Mouse (Mus musculus) forebrain, embryonic 16.5 days (tissue): ENCODE measurements around the gene Dcaf4. TPM values are rescaled to one million over a fixed set of nuclear protein-coding genes. Genes with fewer than 3 reads are reported as not detected.

Experiments used
- ATAC-seq: fragments of 200-750 bp; cut with Nextera tagmentation; 2 replicates; pipeline ENCODE4 v1.8.0; 2017; ENCODE audit warnings: mild to moderate bottlenecking, moderate library complexity
- H3K27ac ChIP-seq: fragments of 300-500 bp; sonication (generic); 2 replicates; pipeline ENCODE4 v1.5.1; 2014; ENCODE audit warnings: low read length, control low read depth
- H3K27me3 ChIP-seq: fragments of 300-500 bp; sonication (generic); replicated peaks from 2 replicates; pipeline ENCODE4 v1.6.1; 2014; ENCODE audit warnings: low read length; ENCODE audit not compliant: control insufficient read depth, insufficient read depth
- H3K36me3 ChIP-seq: fragments of 300-500 bp; sonication (generic); 2 replicates; pipeline ENCODE4 v1.6.1; 2014; ENCODE audit not compliant: control insufficient read depth, insufficient read depth
- H3K4me1 ChIP-seq: fragments of 300-500 bp; sonication (generic); replicated peaks from 2 replicates; pipeline ENCODE4 v1.6.1; 2014; ENCODE audit warnings: low read length; ENCODE audit not compliant: control insufficient read depth, insufficient read depth
- H3K4me2 ChIP-seq: fragments of 300-500 bp; sonication (generic); 2 replicates; pipeline ENCODE4 v1.6.1; 2014; ENCODE audit warnings: mild to moderate bottlenecking, low read length, control low read depth
- H3K4me3 ChIP-seq: fragments of 300-500 bp; sonication (generic); replicated peaks from 2 replicates; pipeline ENCODE4 v1.5.1; 2014; ENCODE audit warnings: mild to moderate bottlenecking, low read length, control low read depth
- H3K9ac ChIP-seq: fragments of 300-500 bp; sonication (generic); replicated peaks from 2 replicates; pipeline ENCODE4 v1.6.1; 2014; ENCODE audit warnings: low read depth, low read length, control low read depth
- H3K9me3 ChIP-seq: fragments of 300-500 bp; sonication (generic); 2 replicates; pipeline ENCODE4 v1.6.1; 2016; ENCODE audit warnings: low read length; ENCODE audit not compliant: control insufficient read depth
- WGBS: fragments of 180-500 bp; shearing (Covaris S2); extraction: QIAGEN DNeasy Blood & Tissue Kit; methylation state at CpG from one replicate; pipeline ENCODE4 v1.1.7; 2014; 5-methylcytosine and 5-hydroxymethylcytosine counted together
- polyA plus RNA-seq: library from polyadenylated mRNA; unstranded; fragments of >200 nt; fragmentation: Nextera tagmentation; extraction: Ambion mirVana; gene quantifications from 2 replicates; pipeline ENCODE4 v1.2.1, GENCODE M21; 2015

Dcaf4 gene
- polyA plus RNA-seq, 1 experiment from 2014 or later = 51.1 TPM

- no peak overlapping the region for H3K27ac ChIP-seq
- no peaks in the 10 kb centered on the region for H3K4me1 ChIP-seq
- H3K27me3 ChIP-seq = no peaks in the 10 kb centered on the region
- H3K36me3 ChIP-seq = peaks cover 51% of the 10 kb centered on the region
- H3K9me3 ChIP-seq = no peaks in the 10 kb centered on the region
- no peak for ATAC-seq
- no peak overlapping the region for H3K4me2 ChIP-seq
- WGBS = 87% methylated on average over 4 of the region's 4 CpGs
- H3K4me3 ChIP-seq = no peak overlapping the region
- no peak overlapping the region for H3K9ac ChIP-seq
These were observed 33.5 kb downstream of the Dcaf4 start for GRCm38 (mm10) chr12:83553816-83554215.

GRCm38 (mm10) chr12:83555605-83556004 lies 35.3 kb downstream of the Dcaf4 start:
- no peak overlapping the region for H3K4me2 ChIP-seq
- no peak overlapping the region for H3K4me3 ChIP-seq
- peaks cover 50% of the 10 kb centered on the region for H3K36me3 ChIP-seq
- no peak overlapping the region for H3K9ac ChIP-seq
- no peak for ATAC-seq
- H3K9me3 ChIP-seq = no peaks in the 10 kb centered on the region
- no peaks in the 10 kb centered on the region for H3K4me1 ChIP-seq
- no peaks in the 10 kb centered on the region for H3K27me3 ChIP-seq
- 63% methylated on average over 9 of the region's 9 CpGs for WGBS
- no peak overlapping the region for H3K27ac ChIP-seq

GRCm38 (mm10) chr12:83558496-83558895 lies 38.2 kb downstream of the Dcaf4 start:
- H3K4me2 ChIP-seq = no peak overlapping the region
- WGBS = 92% methylated on average over 7 of the region's 7 CpGs
- H3K9ac ChIP-seq = no peak overlapping the region
- peaks cover 41% of the 10 kb centered on the region for H3K36me3 ChIP-seq
- H3K4me3 ChIP-seq = no peak overlapping the region
- H3K4me1 ChIP-seq = no peaks in the 10 kb centered on the region
- no peaks in the 10 kb centered on the region for H3K9me3 ChIP-seq
- no peak overlapping the region for H3K27ac ChIP-seq
- no peaks in the 10 kb centered on the region for H3K27me3 ChIP-seq
- no peak for ATAC-seq

- no peak for ATAC-seq
- WGBS = 79% methylated on average over 6 of the region's 6 CpGs
These were observed 39.9 kb downstream of the Dcaf4 start for GRCm38 (mm10) chr12:83560189-83560588.

GRCm38 (mm10) chr12:83562589-83562988 lies 42.3 kb downstream of the Dcaf4 start:
- Histone ChIP-seq H3K4me3 (no peak overlapping the region), H3K36me3 (peaks cover 40% of the 10 kb centered on the region), H3K4me2 (no peak overlapping the region), H3K9me3 (no peaks in the 10 kb centered on the region), H3K9ac (no peak overlapping the region), H3K27ac (no peak overlapping the region), H3K27me3 (no peaks in the 10 kb centered on the region), H3K4me1 (no peaks in the 10 kb centered on the region)
- WGBS = 91% methylated on average over 3 of the region's 3 CpGs
- no peak for ATAC-seq

More at GRCm38 (mm10) chr12:83560189-83560588, 39.9 kb downstream of the Dcaf4 start:
- Histone ChIP-seq H3K4me2 (no peak overlapping the region), H3K4me3 (no peak overlapping the region), H3K9ac (no peak overlapping the region), H3K27me3 (no peaks in the 10 kb centered on the region), H3K27ac (no peak overlapping the region), H3K36me3 (peaks cover 42% of the 10 kb centered on the region), H3K4me1 (no peaks in the 10 kb centered on the region), H3K9me3 (no peaks in the 10 kb centered on the region)

- Histone ChIP-seq H3K4me2 (no peak overlapping the region), H3K4me3 (no peak overlapping the region), H3K36me3 (peaks cover 45% of the 10 kb centered on the region), H3K4me1 (no peaks in the 10 kb centered on the region), H3K27me3 (no peaks in the 10 kb centered on the region), H3K27ac (no peak overlapping the region), H3K9ac (no peak overlapping the region), H3K9me3 (no peaks in the 10 kb centered on the region)
- no peak for ATAC-seq
- WGBS = 85% methylated on average over 3 of the region's 3 CpGs
These were observed 49.6 kb downstream of the Dcaf4 start for GRCm38 (mm10) chr12:83569866-83570265.

- no peak overlapping the region for H3K9ac ChIP-seq
- H3K4me1 ChIP-seq = no peaks in the 10 kb centered on the region
- H3K36me3 ChIP-seq = peaks cover 36% of the 10 kb centered on the region
- no peaks in the 10 kb centered on the region for H3K27me3 ChIP-seq
- 91% methylated on average over 5 of the region's 5 CpGs for WGBS
- no peak overlapping the region for H3K27ac ChIP-seq
- no peak for ATAC-seq
- no peak overlapping the region for H3K4me2 ChIP-seq
- H3K9me3 ChIP-seq = no peaks in the 10 kb centered on the region
- no peak overlapping the region for H3K4me3 ChIP-seq
These were observed 52.5 kb downstream of the Dcaf4 start for GRCm38 (mm10) chr12:83572717-83573116.

GRCm38 (mm10) chr12:83577445-83577844 lies 57.2 kb downstream of the Dcaf4 start:
- Histone ChIP-seq H3K27ac (no peak overlapping the region), H3K4me1 (peaks cover 5% of the 10 kb centered on the region; the same call in 1 of the 2 replicates), H3K36me3 (peaks cover 23% of the 10 kb centered on the region), H3K27me3 (no peaks in the 10 kb centered on the region), H3K9me3 (no peaks in the 10 kb centered on the region), H3K4me3 (no peak overlapping the region), H3K4me2 (no peak overlapping the region), H3K9ac (no peak overlapping the region)
- no peak for ATAC-seq
- WGBS = 94% methylated on average over 5 of the region's 5 CpGs

- Histone ChIP-seq H3K27me3 (no peaks in the 10 kb centered on the region), H3K9me3 (no peaks in the 10 kb centered on the region), H3K36me3 (peaks cover 21% of the 10 kb centered on the region), H3K27ac (no peak overlapping the region), H3K4me1 (peaks cover 5% of the 10 kb centered on the region; the same call in 1 of the 2 replicates), H3K9ac (no peak overlapping the region), H3K4me3 (no peak overlapping the region), H3K4me2 (no peak overlapping the region)
- WGBS = 92% methylated on average over 2 of the region's 2 CpGs
- no peak for ATAC-seq
These were observed 58.1 kb downstream of the Dcaf4 start for GRCm38 (mm10) chr12:83578356-83578755.
